Mouse (Mus musculus): ENCODE data around the gene Olfr311.
"Not testable (repeated sequence)": the region's sequence is repeated elsewhere in the genome, so short reads cannot be mapped to it uniquely, and the experiment has no call there.

DNA sequence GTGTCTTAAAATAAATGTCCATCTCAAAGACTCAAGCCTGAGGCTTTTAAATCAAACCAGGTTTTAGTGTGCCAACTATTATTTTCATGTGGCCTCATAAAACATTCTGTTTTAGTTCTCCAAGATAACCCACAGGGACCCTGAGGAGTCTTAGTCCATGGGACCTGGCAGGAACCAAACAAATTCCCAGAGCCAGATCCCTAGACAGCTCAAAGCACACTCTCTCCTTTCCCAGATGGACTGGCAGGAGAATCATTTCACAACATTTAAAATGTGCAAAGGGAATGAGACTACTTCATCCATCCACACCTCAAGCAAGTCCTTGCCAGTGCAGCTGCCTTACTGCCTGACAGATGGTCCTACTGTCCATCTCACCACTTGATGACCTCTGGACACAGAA is at the start of gene Olfr311:
- TF ChIP-seq ZNF384 (IDR thresholded peaks at IDR 0.05; ENCODE audit: low read depth, low read length); CHD2 (IDR thresholded peaks at IDR 0.05; ENCODE audit: low read depth, low read length); HCFC1 (IDR thresholded peaks at IDR 0.05; ENCODE audit: borderline replicate concordance, insufficient read depth, low read length): not testable (repeated sequence)

Data from ES-E14 (cell line).